Mouse (Mus musculus): ENCODE measurements around the gene Dock11.

Gene Dock11

DNA sequence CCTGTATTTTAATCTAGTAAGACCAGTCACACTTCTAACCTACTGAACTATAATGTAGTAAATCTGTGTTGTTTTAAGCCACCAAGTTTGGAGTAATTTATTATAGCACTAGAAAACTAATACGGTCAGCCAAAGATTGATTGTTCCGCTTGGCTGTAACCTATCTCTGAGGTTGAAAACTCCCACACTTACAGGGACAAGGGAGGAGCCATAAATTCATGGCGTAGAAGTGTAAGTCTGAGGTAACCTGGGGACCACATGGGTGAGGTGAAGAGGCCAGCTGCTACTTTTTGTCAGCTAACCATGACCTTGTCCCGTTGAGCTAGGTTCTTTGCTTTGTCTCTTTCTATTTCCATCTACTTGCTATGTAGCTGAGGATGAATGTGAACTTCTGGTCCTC is 61.5 kb downstream of the Dock11 start:
- DNase-seq (ENCODE audit: low read depth in 1 of 2, low spot score in 2 of 2): no peak

DNA sequence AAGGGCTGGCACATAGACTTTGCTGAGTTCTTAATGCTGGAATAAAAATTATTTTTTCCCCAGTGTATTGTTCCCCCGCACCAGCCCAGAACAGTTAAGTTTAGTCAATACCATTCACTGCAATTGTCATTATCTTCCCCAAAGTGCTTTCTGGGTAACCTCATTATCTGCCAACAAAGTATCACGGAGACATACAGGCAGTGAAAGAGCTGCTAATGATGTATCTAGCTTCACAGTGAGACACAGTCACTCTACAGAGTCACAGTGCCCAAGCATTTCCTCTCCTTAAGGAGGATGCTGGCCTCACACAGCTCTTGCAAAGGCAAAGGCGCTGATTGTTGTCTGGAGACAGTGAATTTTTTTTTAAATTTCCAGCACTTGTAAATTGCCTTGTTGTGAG is 63.3 kb downstream of the Dock11 start:
- DNase-seq (ENCODE audit: low read depth in 1 of 2, low spot score in 2 of 2): no peak

DNA sequence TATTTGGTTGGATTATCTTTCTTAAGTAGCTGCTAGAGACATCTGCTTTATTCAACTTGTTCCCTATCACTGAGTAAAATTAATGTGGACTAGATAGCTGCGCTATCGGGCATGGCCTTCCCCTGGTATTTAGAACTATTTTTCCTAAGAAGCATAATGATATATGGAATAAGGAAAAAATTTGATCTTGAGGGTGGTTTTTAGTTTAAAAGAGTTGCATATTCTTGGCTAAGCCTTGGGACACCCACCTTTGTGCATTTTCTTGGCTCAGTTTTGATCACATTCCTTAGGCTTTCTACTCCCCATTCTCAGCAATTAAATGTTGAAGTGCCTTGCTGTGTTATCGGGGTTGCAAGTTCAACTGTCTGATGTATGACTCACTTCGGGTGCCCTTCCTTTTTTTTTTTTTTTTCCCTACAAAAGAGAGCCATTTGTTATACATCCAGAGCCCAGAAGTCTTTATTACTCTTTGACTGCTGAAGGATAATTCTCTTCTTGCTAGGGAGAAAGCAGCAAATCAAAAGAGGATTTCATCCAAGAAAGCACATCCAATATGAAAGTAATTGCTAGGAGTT is 64.0 kb downstream of the Dock11 start:
- no peak for DNase-seq (ENCODE audit: low read depth in 1 of 2, low spot score in 2 of 2)

DNA sequence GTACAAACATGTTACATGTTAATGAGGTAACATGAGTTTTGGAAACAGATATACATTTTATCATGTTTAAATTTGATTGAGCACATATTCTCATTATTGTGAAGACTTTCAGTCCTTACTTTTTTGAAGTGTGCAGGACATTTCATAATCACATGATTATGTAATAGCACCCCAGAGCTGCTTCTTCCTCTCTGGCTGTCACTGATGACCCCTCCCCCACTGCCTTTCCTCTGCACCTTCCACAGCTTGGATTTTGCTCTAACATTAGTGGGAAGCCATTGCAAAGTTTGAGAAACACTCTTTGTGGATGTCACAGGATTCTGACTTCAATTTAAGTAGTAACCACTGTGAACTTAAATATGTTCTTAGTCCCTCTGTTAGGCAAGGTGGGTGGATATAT is 67.6 kb downstream of the Dock11 start:
- no peak for DNase-seq (ENCODE audit: low read depth in 1 of 2, low spot score in 2 of 2)

DNA sequence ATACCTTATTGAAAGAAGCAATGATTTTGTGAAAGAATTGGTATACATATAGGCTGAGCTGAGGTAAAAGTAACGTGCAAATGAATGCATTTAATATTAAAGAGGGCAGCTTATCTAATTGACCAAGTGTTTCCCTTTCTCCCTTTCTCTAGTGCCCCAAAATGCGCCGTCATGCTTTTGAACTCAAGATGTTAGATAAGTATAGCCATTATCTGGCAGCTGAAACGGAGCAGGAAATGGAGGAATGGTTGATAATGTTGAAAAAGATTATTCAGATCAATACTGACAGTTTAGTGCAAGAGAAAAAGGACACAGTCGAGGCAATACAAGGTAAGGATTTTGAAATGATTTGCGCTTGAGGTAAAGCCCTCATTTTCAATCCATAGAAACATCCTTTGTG is 74.5 kb downstream of the Dock11 start:
- no peak for DNase-seq (ENCODE audit: low read depth in 1 of 2, low spot score in 2 of 2)

DNA sequence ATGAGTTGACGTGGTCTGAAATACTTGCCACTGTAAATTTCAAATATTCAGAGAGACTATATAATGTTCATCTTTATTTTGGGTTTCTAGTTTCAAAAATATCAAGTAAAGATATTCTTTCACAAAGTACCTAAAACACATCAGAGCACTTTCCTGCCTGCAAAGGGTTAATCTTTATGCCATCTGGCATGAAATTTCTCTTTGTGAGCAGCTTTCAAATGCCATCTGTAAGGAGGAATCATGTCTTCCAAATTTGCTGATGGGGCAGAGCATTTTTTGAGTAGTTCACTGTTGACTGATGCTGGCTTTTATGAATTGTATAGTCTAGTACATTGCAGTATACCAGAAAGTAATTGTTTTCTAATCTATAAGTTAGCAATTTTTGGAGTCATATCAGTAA is 80.6 kb downstream of the Dock11 start:
- DNase-seq (ENCODE audit: low read depth in 1 of 2, low spot score in 2 of 2): no peak

DNA sequence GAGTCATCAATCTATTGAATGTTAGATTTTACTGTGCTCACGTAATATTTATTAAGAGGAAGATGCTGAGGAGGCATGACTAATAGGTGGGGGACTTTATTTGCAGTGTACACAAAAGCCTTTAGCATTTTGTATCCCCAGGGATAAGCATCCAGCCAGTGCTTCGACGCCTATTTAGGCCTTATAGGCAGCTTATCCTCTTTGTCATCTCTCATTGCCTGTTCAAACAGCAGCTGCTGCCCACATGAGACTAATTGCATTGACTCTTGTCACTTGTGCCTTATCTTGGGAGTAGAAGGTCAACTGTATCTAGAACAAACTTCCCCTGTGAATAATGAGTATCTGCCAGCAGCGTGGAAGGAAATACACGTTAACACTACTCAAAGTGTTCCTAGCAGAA is 88.0 kb downstream of the Dock11 start:
- no peak for DNase-seq (ENCODE audit: low read depth in 1 of 2, low spot score in 2 of 2)

DNA sequence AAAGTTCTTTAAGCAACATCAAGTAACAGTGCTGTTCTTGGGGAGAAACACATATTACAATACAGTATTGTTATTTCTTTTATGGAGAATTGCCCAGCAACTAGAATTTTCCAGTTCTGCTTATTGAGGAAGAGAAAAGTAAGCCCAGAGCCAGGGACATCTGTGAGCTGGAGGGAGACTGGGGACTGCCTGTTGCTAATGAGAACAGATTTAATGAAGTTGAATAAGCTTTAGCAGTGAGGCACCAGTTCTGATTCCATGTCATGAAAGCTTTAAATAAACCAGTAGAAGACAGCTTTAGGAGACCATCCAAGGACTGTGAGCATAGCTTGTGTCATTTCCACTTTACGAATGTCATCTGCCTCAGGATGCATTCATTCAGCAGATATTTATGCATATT is 99.3 kb downstream of the Dock11 start:
- no peak for DNase-seq (ENCODE audit: low read depth in 1 of 2, low spot score in 2 of 2)

DNA sequence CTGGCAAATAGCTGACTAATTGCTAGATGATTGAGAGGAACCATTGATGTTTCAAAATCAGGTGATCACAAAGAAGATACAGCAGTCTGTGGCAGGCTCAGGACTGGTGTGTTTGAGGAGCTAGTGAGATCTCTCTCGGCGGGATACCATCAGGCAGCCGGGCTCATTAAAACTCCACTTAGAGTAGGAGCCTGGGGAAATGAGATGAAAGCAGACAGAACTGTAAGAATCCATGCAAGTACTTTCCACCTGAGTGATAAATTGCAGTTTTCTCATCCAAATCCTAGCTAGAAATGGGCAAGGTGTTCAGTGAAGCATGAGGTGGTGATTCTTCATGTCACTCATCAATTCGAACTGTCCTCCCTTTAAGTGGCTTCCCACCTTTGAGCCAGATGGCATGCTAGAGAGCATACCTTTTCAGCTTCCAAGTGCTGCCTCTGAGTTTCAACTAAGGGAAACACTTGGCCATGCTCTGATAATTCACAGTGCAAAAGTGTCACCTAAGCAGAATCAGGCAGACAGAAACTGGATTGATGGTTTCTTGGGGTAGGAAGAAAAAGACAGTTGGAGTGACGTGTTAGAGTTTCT is 102.0 kb downstream of the Dock11 start:
- no peak for DNase-seq (ENCODE audit: low read depth in 1 of 2, low spot score in 2 of 2)

DNA sequence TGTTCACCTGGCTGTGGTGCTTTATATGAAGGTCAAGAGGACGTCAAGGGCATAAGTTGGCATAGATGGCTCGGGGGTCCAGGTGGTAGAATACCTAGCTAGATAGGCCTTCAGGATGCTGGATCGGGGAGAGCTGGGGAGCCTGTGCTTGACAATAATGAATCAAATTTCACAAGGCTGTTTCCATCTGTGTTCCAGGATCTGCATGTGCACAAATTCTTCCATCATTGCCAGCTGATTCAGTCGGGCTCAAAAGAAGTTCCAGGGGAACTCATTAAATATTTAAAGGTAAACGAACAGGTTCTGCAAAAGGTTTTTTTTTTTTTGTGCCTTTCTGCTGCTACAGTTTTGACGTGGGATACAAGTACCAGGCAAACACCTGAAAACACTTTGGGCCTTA is 105.6 kb downstream of the Dock11 start:
- no peak for DNase-seq (ENCODE audit: low read depth in 1 of 2, low spot score in 2 of 2)

DNA sequence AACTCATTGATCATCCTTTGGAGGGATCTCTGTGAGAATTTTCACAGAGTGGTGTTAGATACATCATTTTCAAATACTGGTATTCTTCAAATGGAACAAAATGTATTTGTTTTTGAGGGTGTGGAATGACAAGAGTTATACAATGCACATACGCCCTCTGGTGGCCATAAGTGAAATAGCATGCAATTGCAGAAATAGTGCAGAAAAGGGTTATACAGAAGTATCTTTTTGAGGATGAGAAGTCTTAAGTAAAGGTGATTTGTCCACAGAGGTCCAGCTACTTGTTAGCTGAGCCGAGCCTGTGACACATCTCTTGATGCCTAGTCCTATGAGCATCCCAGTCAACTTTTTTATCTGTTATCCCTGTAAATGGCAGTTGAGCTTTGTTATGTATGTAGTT is 108.4 kb downstream of the Dock11 start:
- no peak for DNase-seq (ENCODE audit: low read depth in 1 of 2, low spot score in 2 of 2)

DNA sequence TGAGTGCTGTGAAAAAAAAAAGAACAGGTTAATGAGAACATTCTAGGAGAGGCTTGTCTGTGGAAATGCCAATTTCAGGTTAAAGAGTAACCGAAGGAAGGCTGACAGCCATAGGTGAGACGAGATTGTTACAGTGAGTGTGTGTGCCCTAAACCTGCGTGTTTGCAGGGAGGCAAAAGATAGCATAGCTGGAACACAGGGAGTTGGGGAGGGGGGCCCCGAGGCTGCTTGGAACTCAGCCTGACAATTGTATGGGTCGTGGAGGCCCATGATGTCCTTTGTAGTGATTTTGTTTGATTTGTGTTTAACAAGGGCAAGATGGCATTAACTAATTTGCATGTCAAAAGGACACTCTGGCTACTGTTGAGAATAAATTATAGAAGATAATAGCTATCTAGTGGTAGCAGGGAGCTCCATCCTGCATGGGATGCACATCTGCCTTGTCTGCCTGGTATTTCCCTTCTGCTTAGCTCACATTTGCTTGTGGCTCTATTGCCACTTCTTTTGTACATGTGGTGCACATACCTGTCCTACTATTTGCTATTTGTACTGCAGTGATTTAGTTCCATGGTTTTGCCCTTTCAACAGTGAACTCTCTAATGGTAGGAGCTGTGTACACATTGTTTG is 109.3 kb downstream of the Dock11 start:
- DNase-seq (ENCODE audit: low read depth in 1 of 2, low spot score in 2 of 2): no peak

DNA sequence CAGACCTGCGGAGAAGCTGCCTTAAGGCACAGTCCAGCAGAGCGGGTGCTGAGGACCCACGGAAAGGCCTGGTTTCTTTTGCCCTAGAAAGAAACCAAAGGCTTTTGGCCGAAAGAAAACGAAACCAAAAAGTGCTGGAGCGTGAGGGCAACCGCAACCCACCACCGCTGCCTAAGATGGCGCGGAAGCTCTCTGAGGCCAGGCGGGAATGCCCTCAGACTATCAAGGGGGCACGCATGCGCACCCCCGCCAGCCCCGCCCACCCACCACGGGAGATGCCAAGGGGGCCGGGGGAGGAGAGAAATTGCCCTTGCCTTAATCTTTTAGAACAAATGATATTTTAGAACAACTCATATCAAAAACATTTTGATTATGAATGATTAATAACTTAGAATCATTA is 137.0 kb downstream of the Dock11 start:
- no peak for DNase-seq (ENCODE audit: low read depth in 1 of 2, low spot score in 2 of 2)

DNA sequence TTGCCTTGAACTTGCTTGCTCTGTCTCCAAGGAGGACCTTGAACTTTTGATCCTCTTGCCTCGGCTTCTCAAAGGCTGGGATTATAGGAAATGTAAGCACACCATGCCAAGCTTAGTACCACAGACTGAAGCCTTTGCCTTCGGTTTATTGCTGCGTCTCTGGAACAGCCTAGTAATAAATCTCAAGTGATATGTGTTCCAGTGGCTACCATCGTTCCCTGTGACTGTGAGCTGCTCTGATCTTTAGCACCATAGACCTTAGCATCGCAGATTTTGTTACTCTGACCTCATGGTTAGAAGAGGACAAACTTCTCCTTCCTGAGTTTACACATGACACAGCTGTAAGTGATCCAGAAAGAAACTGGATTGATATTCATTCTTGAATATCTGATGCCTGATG is 142.5 kb downstream of the Dock11 start:
- no peak for DNase-seq (ENCODE audit: low read depth in 1 of 2, low spot score in 2 of 2)

DNA sequence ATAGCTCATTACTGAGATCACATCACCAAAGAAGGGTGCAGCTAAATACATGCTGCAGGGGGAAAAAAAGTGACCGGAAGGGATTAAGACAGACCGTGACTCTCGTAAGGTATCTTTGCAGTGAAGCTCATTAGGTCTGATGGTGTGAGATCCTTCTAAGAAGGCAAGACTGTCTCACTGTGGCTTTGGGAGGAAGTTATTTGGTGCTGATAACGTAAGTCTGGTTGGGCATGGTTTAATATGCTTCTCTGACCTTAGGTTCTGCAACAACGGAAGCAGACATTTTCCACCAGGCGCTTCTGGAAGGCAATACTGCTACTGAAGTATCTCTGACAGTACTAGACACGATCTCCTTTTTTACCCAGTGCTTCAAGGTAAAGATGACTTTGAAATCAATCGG is 145.4 kb downstream of the Dock11 start:
- no peak for DNase-seq (ENCODE audit: low read depth in 1 of 2, low spot score in 2 of 2)

DNA sequence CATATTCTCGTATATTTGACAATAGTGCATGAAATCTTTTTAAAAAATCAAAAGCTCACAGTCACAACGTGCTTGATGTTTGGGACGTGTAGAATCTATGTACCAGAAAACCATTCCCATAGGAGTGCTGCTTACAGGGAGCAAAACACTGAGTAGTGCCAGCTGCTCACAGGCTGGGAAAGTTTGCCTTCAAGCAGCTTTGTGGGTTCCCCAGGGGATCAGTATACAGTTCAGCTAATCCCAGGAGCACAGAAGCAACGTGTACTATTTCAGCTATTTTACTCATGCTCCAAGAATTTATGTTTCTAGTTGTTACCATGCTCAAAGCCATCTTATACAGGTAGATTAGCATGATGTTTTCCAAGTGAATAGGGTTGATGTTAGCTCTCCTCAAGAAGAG is 157.1 kb downstream of the Dock11 start:
- DNase-seq (ENCODE audit: low read depth in 1 of 2, low spot score in 2 of 2): no peak

DNA sequence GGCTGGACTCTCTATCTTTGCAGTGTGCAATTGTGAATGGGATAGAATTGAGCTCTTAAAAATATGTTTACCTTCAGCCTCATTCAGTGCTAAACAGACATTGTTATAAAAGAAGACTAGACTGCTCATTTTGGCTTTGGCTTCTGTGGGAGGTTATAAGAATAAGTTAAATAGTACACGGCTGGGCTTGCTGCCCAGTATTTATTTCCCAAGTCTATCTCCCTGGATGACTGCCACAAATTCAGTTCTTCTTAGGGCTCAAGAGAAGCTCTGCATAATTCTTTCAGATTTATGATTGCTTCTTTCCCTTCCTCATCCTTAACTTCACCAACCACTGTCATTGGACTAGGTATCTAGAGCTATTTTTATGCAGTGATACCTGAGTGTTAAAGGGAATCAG is 158.8 kb downstream of the Dock11 start:
- DNase-seq (ENCODE audit: low read depth in 1 of 2, low spot score in 2 of 2): no peak

DNA sequence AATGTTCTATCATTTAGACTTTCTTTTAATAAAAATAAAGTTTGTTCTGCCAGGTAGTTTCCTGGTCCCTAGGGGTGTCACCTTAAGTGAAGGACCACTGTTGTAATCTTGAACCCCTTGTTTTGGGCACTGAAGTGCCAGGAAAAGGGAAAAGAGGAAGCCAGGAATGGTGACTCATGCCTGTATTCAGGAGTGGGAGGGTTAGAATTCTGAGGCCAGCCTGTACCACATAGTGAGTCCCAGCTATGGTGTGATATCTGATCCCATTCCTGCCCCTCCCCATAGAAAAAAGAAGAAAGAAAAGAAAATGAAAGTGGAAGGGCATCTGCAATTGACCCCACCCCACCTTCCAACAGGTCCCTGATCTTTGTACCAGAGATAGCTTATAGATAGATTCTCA is 161.7 kb downstream of the Dock11 start:
- DNase-seq (ENCODE audit: low read depth in 1 of 2, low spot score in 2 of 2): no peak

DNA sequence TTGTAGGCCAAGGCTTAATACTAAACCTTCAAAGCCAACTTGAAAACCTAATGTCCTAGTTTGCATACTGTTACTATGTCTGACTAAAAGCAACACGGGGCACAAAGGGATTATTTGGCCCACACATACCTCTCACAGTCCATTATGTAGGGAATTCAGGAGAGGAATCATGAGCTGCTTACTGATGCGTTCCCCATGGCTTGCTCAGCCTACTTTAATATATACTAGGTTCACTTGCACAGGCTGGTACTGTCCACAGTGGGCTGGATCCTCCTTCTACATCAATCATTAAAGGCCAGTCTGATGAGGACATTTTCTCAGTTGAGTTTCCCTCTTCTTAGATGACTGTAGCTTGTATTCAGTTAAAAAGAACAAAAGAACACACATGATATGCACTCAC is 185.4 kb downstream of the Dock11 start:
- no peak for DNase-seq (ENCODE audit: low read depth in 1 of 2, low spot score in 2 of 2)

DNA sequence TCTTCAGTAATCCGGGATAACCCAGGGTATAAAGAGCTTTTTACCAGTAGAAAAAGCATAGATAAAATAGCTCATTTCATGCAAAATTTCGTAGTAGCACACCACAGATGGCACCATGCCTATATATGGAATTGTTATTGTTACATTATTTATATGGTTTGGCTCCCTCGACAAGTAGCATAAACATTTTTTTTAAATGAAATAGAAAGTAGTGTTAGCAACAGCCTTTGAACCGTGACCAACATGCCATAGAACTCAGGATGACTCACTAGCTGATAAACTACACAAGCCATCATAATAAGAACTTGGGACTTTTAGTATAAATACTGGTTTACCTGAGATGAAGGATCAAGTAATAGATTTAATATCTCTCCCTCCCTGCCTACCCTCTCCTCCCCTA is 188.5 kb downstream of the Dock11 start:
- DNase-seq (ENCODE audit: low read depth in 1 of 2, low spot score in 2 of 2): no peak

DNA sequence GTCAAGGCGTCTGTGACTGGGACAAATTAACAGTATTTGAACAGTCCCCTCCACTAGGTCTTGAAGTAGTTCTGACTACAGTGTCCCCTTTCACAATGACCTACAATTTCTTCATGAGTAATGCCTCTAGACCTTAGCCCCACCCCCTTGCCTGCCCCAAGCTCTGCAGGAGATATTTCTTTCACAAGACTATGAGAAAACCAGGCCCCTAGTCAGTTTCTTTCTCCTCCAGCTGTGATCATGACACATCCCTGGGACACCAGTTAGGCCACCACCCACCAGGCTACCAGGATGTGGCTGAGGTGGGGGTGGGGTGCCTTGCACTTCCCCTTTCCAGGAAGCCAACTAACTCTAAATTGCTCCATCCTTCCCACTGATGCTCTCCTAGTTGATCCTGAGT is 194.3 kb downstream of the Dock11 start:
- peak; percentile 72 to 76 for DNase-seq (ENCODE audit: low read depth in 1 of 2, low spot score in 2 of 2)

DNA sequence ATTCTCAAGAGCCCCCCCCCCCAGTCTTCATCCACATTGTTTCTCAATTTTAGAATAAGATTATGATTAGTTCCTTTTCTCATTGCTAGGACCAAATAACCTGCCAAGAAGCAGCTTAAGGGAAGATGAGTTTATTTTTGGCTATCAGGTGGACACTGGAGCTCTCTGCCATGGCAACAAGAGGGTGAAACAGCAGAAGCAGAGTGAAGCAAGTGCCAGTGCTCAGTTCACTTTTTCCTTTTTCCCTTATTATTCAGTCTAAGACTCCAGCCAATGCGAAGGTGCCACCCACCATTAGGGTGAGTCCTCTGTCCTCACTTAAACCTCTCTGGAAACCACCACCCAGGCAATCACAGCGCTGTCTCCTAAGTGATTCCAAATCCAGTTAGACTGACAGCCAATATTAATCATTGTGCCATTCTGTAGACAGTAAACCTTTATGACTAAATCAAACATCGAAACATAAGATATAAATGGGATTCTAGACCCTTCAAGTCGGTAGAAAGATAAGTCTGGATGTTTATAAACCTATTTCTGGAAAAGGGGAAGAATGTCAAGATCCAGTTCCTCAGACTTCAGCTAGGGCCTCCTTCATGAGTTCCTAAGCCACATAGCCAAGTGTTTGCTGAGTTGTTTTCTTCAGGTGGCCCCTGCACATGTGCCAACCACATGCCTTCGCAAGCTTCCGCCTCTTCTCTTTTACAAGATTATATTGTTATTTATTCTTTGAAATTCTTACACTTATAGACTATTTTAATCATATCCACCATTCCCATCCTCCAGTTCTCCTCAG is 200.0 kb downstream of the Dock11 start:
- peak in 1 of 2 experiments; percentile 37 for DNase-seq (ENCODE audit: low read depth in 1 of 2, low spot score in 2 of 2)

Measured in monocyte, adult 2 months (primary cell).